Mouse (Mus musculus) cerebral cortex, adult 2 months (tissue): ENCODE measurements around the gene Fnbp1.

ENCODE experiments used
- WGBS: fragments of 180-500 bp; shearing (Covaris S2); methylation state at CpG from one replicate; pipeline ENCODE4 v1.1.7; 2018; 5-methylcytosine and 5-hydroxymethylcytosine counted together

Fnbp1 gene

DNA sequence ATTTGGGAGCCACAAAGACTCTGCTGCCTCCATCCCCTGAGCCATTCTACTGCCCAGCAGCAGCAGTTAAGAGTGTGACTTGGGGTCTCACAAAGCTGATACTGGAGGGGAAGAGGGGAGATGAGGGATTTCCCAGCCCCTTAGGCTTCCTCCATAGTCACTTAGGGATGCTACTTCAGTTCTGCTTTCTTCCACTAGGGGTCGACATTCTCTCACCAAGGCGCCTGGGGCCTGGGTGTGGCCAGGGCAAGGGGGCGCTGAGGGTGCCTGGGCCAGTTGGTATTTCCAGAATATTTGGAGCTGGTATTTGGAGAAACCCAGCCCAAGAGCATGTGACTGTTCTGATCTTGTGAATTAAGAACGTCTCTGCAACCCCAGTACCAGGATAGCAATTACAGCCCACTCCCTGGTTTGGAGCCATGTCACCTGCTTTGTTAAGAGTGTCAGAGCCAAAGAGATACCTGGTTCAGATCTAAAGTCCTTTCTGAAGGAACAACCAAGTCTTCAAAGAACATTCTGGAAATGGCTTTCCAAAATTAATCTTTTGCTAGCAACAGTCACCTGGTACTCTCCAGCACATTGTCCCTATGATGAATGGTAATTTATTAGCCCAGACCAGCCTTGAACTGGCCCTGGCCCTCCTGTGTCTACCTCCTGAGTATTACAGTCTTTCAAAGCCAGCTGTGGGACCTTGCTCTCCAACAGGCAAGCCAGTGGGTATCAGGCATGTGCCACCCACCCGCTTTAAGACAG lies 117.0 kb downstream of the Fnbp1 start:
- 27% methylated on average over 5 of the region's 5 CpGs for WGBS

DNA sequence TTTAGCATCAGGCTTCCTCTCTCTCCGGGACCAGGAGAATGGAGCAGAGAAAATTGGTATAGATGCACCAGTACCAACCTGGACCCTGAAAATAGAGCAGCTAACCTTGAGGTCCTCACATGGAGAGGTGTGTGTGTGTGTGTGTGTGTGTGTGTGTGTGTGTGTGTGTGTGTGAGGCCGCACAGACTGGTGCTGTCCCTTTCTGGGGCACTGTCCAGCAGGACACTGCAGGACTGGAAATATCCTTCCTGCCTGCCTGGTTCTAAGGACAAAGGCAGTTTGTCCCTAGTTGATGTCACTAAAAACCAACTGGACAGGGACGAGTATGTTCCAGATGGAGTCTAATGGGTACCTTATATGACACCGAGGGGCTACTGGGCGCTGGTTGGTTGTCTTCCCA lies 117.9 kb downstream of the Fnbp1 start:
- 62% methylated on average over 5 of the region's 5 CpGs for WGBS

DNA sequence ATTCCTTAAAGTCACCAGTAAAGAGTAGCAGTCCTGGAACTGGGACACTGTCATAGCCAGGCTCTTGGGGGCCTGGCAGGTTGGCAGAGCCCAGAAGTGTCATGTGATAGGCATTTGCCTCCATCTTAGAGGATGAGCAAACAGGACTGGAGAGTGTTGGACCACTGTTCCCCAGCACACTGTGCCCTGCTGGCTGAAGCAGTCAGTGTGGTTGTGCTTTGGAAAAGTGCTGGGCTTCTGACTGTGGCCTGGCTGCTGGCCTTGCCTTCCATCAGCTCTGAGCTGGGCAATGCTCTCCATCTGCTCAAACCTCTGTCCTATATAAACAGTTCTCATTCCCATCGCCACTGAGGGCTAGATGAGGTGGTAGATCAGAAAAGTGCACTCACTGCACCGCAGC lies 121.6 kb downstream of the Fnbp1 start:
- 89% methylated on average over 2 of the region's 2 CpGs for WGBS

DNA sequence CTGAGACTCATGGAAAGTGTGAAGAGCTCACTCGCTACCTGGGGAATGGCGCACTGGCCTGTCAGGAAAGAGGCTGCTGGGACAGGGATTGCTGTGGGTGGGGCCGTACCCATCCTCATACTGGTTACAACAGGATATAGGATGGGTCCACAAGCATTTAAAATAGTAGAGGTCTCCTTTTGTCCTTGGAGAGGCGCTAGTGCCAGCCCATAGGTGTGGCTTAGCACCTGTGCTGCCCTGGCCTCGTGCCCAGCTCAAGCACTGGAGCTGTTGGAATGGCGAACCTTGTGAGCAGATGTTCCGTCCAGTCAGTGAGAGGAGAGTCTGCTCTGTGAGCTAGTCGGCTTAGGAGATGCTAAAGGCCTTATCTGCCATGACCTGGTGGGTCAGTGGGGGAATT lies 122.8 kb downstream of the Fnbp1 start:
- 83% methylated on average over 8 of the region's 8 CpGs for WGBS

DNA sequence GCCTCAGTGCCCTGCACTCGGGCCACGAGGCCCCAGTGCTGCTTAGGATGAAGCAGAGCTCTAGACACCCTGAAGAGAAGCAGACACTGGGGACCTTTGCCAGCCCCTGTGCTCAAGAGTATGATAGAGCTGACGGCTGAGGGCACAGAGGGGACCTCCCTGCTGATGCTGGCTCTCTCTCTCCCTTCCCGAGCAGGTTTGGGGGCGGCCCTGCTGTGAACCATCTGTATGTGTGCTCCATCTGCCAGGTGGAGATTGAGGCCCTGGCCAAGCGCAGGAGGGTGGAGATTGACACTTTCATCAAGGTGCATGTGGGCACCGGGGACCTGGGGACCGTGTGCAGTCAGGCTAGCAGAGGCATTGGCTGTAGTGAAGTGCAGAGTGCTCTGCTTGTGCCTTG lies 123.3 kb downstream of the Fnbp1 start:
- 70% methylated on average over 8 of the region's 8 CpGs for WGBS

DNA sequence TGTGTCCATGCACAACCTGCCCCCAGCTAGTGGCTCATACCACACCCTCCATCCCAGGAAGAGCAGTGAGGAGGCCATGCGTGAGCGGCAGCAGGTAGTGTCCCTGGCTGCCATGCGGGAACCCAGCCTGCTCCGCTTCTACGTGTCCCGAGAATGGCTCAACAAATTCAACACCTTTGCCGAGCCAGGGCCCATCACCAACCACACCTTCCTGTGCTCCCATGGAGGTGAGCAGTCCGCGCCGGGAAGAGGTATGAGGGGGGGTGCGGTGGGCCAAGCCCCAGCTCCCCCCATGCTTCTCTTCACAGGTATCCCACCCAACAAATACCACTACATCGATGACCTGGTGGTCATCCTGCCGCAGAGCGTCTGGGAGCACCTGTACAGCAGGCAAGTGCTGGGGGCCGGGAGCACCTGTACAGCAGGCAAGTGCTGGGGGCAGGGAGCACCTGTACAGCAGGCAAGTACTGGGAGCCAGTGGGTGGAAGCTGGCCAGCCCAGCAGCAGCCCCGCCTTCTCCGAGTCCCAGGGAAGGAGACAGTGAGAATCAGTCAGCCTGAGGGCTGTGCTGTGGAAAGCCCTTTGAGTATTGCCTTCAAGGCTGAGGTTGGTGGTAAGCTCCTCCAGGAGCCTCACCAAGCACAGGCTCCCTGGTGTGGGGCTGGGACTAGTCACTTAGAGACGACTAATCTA lies 124.0 kb downstream of the Fnbp1 start:
- WGBS: 92% methylated on average over 18 of the region's 18 CpGs

DNA sequence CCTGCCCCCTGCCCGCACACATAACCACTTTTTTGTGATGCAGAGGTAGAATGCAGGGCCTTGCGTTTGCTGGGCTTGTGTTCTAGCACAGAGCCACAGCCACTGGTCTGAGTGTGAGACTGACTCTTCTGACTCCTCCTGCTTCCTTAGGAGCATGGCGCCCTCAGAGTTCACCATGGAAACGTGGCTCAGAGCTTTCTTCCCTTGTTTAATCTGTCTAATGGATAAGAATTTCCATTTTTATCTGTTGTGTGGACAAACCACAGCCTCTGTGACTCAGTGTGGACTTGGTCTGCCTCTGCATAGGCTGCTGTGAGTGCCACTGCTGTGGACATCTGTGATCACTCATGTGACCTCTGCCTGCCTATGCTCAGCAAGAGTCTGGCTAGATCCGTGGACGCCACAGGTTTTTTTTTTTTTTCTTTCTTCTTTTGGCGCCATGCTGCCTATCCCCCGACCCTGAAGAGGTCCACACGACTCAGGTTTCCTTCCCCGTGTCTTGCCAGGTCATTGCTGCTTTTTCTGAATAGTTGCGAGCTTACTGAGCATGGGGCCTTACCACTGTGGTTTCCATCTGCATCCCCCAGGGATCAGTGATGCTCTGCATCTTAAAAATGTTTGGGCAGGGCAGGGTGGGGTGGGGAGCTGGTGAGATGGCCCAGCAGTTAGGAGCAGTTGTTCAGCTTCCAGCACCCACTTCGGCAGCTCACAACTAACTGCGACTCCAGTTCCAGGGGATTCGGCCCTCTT lies 128.3 kb downstream of the Fnbp1 start:
- 79% methylated on average over 14 of the region's 14 CpGs for WGBS

DNA sequence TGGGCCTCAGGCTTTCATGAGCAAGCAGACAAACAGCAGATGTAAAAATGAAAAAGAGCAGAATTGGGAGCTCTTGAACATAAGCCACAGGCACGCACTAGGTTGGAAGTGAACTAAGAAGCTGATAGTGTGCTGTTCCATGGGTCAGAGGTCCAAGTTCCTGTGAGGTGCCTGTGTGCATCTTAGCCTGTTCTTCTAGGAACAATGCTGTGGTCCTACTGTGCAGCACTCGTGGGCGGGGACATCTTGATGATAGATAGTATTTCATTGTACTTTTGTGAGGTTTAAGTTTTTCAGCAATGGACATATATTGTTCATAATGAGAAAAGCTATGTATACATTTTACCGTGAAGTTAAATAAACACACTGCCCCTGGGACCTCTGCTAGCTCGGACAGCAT lies 134.6 kb downstream of the Fnbp1 start:
- 91% methylated on average over 5 of the region's 5 CpGs for WGBS

DNA sequence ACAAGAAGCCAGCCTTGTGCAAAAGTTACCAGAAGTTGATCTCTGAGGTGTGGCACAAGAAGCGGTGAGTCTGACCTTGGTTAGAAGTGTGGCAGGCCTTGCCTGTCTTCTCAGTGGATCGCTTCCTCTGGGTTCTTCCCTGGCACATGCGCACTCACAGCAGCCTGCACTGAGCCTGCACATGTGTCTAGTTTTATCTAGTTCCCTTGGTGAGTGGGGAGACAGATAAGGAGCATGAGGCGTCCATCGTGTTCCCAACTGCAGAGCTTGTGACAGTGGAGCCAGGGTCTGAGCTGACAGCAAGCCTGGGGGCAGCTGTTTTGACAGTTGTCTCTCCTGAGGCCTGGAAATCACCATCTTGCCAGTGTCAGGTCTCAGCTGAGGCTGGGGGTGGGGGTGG lies 135.4 kb downstream of the Fnbp1 start:
- 75% methylated on average over 5 of the region's 5 CpGs for WGBS

DNA sequence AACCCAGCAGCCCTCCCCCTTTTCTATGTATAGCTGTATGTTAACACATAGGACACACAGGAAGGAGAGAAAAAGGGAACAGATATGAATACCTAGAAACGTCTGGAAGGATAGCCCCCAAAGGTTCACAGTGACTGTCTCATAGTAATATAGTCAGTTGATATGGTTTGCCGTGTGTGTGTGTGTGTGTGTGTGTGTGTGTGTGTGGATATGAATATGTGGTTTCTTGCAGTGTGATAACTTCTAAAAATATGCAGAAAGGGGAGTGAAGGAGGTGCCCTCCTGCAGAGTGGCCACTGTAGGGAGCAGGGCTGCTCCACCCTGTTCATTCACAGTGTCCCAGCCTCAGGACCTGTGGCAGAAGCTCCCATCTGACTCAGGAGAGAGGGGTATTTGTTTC lies 136.4 kb downstream of the Fnbp1 start:
- WGBS: 76% methylated on average over 2 of the region's 2 CpGs

DNA sequence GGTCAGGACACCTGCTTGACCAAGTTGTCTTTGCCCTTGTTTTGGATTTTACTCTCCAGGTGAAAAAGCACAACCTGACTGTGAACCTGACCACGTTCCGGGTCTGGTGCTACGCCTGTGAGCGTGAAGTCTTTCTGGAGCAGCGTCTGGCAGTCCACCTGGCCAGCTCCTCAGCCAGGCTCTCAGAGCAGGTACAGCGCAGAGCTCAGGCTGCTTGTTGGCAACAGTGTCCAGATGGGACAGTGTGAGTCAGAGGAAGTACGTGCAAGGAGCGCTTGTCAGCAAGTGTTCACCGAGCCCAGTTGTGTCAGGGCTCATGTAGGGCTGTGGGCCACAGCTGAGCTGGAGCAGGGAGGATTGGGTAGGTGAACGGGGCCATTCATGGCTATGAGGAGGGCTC lies 139.0 kb downstream of the Fnbp1 start:
- WGBS: 79% methylated on average over 10 of the region's 10 CpGs

DNA sequence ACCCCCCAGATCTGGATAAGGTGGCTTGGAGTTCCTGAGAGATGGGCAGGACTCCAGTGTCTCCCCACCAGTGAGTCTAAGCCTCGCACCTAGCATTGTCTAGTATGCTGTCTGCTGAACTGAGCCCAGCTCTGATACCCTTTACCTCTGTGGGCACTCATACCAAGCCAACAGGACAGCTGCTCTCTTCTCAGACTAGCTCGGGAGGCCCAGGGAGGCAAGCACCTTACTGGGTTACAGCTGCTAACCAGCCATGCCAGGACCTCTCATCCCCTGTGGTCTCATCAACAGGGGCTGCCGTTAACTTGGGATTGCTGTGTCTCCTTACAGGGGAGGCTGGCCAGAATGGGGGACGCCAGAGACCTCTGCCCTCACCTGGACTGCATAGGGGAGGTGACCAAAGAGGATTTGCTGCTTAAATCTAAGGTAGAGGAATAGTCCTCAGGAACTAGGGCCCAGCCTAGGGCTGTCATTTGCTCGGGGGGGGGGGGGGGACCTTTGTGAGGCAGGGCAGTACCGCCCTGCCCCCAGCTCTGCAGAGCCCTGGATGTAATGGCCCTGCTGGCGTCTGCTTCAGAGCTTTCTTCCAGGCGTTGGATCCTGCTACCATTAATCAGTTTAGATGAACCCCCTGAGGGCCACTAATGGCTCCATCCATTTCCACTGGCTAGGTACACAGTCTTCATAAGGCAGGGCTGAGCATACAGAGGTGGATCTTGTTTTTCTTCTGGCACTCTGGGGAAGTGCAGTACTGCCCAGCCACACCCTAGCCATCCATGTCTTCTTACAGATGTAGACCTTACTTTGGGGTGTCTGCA lies 143.2 kb downstream of the Fnbp1 start:
- WGBS: 84% methylated on average over 8 of the region's 8 CpGs

DNA sequence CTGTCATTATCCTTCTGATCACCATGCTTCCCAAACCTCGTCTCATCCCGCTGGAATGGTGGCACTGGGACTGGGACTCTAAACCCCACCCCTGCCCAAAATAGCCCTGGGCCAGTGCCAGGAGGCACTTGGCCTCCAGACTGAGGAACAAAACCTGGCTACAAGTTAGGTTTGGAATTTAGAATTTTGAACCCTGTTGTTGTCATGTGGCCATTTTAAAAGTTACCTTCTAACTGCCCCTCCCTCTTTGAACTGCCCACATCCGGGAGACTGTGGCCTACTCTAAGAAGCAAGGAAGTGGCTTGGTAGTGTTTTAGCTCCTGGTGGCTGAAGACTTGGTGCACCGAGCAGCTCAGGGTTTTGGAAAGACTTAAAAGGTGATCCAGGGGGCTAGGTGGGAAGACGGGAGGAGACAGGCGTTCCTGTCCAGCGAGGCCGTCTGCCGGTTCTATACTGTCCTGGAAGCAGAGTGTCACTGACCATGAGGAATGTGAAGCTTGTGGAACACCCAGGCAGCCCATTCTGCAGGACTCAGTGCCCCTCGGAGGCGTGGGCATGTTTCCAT lies 146.3 kb downstream of the Fnbp1 start:
- WGBS: 73% methylated on average over 11 of the region's 11 CpGs

DNA sequence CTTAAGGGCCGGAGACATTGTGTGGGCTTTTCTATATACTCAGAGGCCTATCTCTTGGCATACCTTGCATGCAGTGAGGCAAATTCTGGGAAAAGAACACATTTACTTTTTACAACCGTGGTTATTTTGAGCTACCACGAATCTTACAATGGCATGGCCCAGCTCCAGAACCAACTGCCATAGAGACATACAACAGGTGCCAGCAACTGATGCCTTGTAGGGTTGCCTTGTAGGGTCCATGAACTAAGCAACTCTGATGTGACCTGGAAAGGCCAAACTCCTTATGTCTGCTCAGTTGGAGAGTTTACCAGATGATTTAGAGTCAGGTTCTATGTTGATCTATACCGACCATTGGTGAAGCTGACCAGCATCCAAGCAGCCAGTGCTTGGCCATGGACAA lies 147.0 kb downstream of the Fnbp1 start:
- WGBS: 69% methylated on average over 4 of the region's 4 CpGs

DNA sequence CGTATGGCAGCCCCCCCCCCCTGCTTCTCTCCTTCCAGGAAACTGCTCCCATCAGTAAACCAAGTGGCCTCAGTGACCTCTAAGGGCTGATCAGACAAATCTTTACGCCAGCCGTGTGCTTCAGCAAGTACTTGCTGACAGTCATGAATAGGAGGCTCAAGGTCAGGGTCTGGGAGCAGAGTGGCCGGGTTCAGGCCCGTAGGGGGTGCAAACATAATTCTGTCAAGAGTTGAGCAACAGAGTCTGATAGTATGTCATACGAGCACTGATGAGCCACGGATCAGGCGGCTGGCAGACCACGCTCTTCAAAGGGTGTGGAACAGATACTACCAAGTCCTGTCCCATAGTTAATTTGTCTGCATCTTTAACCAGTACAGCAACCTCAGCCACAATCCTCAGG lies 151.6 kb downstream of the Fnbp1 start:
- WGBS: 94% methylated on average over 9 of the region's 9 CpGs

DNA sequence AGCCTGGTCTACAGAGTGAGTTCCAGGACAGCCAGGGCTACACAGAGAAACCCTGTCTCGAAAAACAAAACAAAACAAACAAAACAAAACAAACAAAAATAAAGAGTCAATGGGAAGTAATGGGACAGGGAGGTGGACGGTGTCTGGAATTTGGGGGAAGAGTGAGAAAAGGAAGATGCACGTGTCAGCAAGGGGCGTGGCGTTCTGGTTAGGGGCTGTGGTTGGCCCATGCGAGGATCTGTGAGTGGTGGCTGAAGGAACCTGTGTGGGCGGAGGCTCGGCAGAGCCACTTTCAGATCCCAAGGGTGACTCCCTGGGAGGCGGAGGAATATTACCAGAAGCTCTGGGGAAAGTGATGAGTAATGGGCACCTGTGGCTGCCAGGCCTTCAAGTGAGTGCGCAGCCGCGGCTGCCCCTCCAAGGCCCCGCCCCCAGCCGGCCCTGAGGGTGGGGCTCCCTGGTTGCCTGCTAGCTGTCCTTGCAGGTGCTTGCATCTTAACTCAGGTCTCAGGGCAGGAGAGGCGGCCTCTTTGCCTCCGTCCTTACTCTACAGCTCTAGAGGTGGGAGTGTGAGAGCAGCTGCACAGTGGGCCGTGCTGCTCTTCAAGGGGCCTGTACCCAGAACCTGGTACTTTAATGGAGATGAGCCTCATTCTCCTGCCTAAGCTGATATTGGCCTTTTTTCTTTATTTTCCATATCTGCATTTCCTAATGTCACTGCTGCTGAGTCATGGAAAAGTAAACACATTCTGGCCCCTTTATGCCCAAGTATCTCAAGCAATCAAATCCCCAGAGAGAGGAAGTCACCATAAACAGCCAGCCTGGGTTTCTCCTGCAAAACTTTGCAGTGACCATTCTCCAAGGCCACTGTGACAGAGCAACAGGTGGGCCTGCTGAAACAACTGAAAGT lies 156.4 kb downstream of the Fnbp1 start:
- WGBS: 35% methylated on average over 17 of the region's 17 CpGs

DNA sequence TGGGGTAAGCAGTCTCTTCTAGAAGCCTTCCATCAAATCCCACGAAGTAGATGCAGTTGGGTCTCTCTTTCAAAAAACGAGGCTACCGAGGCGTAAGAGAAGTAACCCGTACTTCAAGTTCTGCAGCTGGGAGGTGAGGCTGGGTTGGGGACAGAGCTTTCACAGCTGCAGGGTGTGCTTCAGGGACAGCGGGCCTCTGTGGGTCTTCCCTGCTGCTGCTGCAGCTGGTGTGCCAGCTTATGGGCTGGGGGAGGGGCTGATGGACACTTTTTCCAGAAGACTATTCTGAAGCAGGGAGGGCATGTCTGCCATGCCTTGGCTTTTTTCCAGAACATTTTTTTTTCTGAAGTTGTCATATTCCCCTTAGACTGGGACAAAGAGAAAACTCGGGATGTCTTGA lies 158.8 kb downstream of the Fnbp1 start:
- WGBS: 38% methylated on average over 7 of the region's 7 CpGs

DNA sequence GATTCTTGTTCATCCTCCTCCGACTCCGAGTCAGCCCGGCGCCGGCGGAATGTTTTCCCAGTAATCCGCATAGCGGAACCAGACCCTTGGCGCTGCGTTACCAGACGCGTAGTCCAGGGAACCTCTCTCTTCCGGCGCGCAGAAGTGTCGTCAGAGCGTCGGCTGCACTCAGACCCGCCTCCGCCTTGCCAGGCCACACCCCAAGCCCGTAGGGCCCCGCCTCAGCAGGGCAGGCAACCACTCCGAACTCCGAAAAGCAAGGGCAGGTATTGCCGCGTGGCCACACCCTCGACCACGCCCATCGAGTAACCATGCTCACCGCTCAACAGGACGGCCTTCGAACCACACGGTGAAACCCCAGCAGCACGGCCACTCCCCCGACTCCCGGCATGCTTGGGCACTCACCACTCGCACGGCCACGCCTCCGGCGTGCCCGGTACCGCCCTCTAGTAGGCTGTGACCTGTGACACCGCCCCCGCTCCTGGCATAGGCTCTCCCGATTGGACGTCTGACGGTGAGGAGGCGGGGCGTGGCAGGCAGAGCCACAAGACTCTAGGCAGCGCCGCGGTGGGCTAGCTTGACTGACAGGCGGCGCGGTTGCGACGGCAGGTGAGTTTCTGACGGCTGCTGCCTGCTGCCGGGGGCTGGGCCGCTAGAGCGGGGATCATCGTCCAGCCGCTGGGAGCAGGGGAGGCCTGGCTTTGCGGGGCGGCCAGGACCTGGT lies 159.9 kb downstream of the Fnbp1 start, which contains the start of the genes BC005624 and Usp20:
Gene BC005624 (minus strand): TSS at position 412 of the 724 bp plus-strand sequence.
Gene Usp20 (plus strand): TSS at position 490 of the 724 bp plus-strand sequence.
- under 1% methylated on average over 66 of the region's 66 CpGs for WGBS
